Mouse (Mus musculus) macrophage (primary cell): Measurements from ENCODE around the gene Mrpl32. TPM values are rescaled to one million over a fixed set of nuclear protein-coding genes. Genes with fewer than 3 reads are reported as not detected.

Source experiments
- polyA plus RNA-seq: library from polyadenylated mRNA; stranded (reverse); fragments of 250-400 nt; gene quantifications from 3 replicates; pipeline ENCODE4 v1.2.4, GENCODE M21; 2018; ENCODE audit warnings: inconsistent platforms

The Mrpl32 gene
- polyA plus RNA-seq, 1 experiment from 2014 or later = 89.7 TPM

Other genes with a start within 250 kb of the Mrpl32 start
- not detected in 3 replicates for gene Hecw1, start 89.9 kb downstream of the Mrpl32 start, polyA plus RNA-seq
- gene Psma2, start 75 bp upstream of the Mrpl32 start, polyA plus RNA-seq = 56.7 to 88.2 TPM (median 85.0 TPM) in 3 replicates
- 7.7 to 9.3 TPM (median 8.9 TPM) in 3 replicates for gene AW209491, start 17.0 kb upstream of the Mrpl32 start, polyA plus RNA-seq